Mouse (Mus musculus) cortical plate, adult 2 months (tissue): Measurements from ENCODE around the gene Tctn3.
A peak's percentile ranks its signal among the peaks of the same experiment; 100 is the strongest.

Source experiments
- CTCF ChIP-seq: fragments of 200-500 bp; IDR thresholded peaks from 2 replicates; pipeline ENCODE4 v1.5.1; 2011; ENCODE audit warnings: mild to moderate bottlenecking, control low read depth, low read length; ENCODE audit not compliant: insufficient read depth; ENCODE audit errors: extremely low read depth
- POLR2A ChIP-seq: fragments of 200-500 bp; IDR thresholded peaks from 2 replicates; pipeline ENCODE4 v1.6.1; 2011; ENCODE audit warnings: mild to moderate bottlenecking, low read length, control low read depth; ENCODE audit not compliant: insufficient read depth; ENCODE audit errors: extremely low read depth

GRCm38 (mm10) chr19:40611830-40612506 is at the start of gene Tctn3, which contains the start of gene Entpd1:
- TF ChIP-seq POLR2A (peak; percentile 88), CTCF (peak; percentile 83)
